Mouse (Mus musculus): ENCODE data around the gene Cyth4. TPM values are rescaled to one million over a fixed set of nuclear protein-coding genes. Genes with fewer than 3 reads are reported as not detected.

Gene Cyth4
- total RNA-seq, 2 experiments from 2014 or later, result 5.5 to 5.8 TPM

Other genes starting within 250 kb of the Cyth4 start
- gene Tex33, start 201.1 kb upstream of the Cyth4 start, total RNA-seq (2021), result not detected
- 10 to 100 TPM; 16.5 to 21.1 TPM for gene Tst, start 191.1 kb upstream of the Cyth4 start, total RNA-seq (2021)
- gene Mpst, start 190.6 kb upstream of the Cyth4 start, total RNA-seq (2021), result 10 to 100 TPM; 39.1 to 39.6 TPM
- 10 to 100 TPM; 35.4 to 37.3 TPM for gene Kctd17, start 168.5 kb upstream of the Cyth4 start, total RNA-seq (2021)
- gene Tmprss6, start 128.4 kb upstream of the Cyth4 start, total RNA-seq (2021), result not detected
- gene Il2rb, start 101.8 kb upstream of the Cyth4 start, total RNA-seq (2021), result under 1 TPM; 0.06 to 0.26 TPM
- gene C1qtnf6, start 65.6 kb upstream of the Cyth4 start, total RNA-seq (2021), result 10 to 100 TPM; 56.6 to 59.4 TPM
- not detected for gene Sstr3, start 52.4 kb upstream of the Cyth4 start, total RNA-seq (2021)
- gene Rac2, start 24.3 kb upstream of the Cyth4 start, total RNA-seq (2021), result 1 to 10 TPM; 5.1 to 5.6 TPM
- gene Elfn2, start 121.7 kb downstream of the Cyth4 start, total RNA-seq (2021), result 1 to 10 TPM; 1.4 to 2.5 TPM
- gene Mfng, start 176.4 kb downstream of the Cyth4 start, total RNA-seq (2021), result 10 to 100 TPM; 11.6 to 13.2 TPM
- gene Card10, start 206.0 kb downstream of the Cyth4 start, total RNA-seq (2021), result 10 to 100 TPM; 14.8 to 18.3 TPM
- 10 to 100 TPM; 34.1 to 41.0 TPM for gene Cdc42ep1, start 245.6 kb downstream of the Cyth4 start, total RNA-seq (2021)

All from heart, postnatal 25 days (tissue).